Mouse (Mus musculus) right cerebral cortex, postnatal 14 days (tissue): ENCODE measurements at regions not wholly inside any gene's neighbourhood (a gene's known extent, or its start where the extent isn't known, plus 50 kb on each side); places are given as distances from the start of the nearest gene placed in this dataset.

Source experiments
- DNase-seq: peaks from one replicate; pipeline ENCODE4 v3.0.0; 2022

DNA sequence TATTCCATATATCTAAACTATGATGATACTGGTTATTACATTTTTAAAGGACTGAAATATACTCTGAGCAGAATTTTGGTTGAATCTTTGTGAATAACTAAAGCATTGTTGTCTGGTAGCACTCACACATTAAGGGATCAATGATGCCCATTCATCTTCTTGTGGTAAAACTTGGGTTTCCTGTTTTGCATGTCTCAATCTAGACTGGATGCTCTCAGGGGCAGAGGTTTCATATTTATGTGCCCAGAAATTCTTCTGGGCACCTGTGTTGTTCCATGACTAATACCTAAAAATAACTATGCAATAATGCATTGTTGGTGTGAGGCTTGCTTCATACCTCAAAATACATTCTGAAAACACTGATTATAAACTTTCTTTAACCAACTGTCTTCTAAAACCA, 2472.7 kb upstream of the Gm7489 start:
- no peak for DNase-seq

DNA sequence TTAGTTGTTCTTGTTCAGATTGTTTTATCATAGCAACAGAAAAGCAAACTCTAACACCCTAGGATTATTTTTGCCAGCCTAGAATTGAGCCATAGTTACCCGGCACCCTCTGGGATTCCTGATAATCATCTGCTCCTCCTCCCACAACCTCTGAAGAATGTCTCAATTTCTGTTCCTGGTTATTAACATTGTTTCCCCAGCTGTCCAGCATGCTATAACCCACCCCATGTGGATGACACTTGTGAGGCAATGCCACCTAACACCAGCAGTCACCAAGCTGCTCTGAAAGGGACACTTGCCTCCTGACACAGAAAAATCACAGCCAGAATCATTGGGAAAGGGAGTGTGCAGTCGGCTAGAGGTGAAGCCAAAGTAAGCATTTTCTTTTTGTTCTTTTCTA, 2442.1 kb upstream of the Gm7489 start:
- no peak for DNase-seq

DNA sequence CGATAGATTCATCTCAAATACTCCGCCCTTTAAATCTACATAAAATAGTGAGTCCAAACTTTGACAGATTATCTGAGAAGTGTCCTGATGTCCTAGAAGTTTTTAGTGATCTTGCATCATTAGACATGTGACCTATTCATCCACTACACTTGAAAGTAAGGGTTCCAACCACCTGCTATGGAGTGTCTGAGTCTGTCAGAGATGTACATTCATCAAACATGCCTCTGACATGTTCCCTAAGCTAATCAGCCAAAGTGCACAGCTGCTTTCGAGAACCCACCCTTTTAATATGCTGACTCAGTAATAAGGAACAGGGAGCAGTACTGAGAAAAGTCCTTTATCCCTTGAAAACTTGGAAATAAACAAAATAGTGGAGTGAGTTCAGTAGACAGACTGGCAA, 2414.8 kb upstream of the Gm7489 start:
- no peak for DNase-seq

DNA sequence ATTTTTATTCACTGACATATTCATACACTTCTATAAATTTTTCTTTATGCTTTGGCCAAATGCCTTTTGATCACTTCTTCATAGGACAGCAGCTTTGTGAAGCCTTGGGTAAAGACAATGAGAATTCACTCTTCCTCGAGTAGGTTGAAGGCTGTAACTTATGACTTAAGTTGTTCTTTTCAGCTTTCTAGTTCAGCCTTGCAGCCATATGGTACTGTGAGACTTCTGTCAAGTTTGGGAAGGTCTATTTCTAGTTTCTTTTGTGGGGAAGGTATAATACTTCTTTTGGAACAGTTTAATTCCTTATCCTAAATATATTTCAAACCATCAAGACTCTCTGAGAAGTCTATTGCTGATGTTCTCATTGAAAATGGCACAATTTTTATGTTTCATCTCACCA, 2413.6 kb upstream of the Gm7489 start:
- DNase-seq: no peak

DNA sequence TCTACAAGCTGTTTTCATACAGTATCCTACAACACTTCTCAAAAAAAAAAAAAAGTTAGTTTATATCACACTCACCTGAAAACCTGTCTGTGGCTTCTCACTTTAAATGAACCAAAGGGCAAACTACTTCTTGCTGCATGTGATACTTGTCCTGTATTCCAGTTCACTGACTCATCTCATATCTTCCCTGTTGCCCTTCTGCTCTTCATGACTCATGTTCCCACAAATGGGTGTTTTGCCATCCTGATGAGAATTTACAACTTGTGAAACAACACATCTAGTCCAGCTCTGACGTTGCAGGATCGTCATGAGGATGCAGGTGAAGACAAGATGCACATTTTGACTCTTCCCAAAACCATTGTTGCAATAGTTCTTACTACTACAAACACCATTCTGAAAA, 2412.7 kb upstream of the Gm7489 start:
- DNase-seq: no peak

DNA sequence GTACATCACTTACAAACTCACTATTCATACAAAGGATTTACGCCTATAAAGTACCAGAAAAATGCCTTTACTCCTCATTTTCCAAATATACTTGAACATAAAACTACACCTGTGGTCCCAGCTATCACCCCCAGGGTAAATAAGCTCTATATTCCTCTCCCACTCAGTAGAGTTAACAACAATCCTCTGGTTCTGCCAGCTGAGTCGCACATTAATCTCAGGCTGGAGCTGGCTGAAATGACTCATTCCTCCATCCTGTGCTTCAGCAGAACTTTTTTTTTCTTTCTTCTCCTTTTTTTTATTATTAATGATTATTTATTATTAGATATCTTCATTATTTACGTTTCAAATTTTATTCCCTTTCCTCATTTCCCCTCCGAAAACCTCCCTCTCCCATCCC, 2402.8 kb upstream of the Gm7489 start:
- DNase-seq: no peak

DNA sequence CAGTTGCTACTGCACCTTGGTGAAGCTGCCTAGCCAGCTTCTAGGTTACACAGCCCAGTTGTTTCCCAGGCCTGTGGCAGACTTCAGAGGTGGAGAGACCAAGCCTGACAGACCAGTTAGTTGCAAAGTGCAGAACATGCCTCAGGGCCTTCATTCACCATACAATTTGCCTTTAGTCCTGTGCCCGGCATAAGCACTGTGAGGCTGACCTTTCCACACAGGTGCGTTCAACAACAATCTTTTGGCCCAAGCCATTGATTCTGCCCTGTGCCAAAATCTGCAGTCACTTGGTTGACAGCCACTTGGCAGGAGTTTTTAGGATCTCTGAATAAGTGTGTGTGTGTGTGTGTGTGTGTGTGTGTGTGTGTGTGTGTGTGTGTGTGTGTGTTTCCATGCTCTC, 2400.5 kb upstream of the Gm7489 start:
- no peak for DNase-seq

DNA sequence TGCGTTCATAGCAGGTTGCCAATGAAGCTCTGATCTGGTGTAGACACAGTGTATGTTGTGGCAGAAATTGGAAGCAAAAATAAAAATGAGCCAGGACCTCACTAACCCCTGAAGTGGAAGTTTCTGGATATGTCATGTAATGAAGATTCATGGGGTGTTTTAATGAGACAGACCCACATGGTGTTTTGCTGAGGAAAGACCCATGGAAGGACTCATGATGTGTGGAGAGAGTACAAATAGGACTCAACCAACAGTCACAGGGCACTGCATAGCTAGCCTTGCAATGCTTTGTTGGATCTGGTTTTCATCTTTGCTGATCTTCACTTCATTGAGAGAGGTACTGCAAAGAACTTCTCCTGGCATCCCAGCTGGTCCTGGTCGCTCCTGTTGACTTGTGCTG, 2399.2 kb upstream of the Gm7489 start:
- no peak for DNase-seq

DNA sequence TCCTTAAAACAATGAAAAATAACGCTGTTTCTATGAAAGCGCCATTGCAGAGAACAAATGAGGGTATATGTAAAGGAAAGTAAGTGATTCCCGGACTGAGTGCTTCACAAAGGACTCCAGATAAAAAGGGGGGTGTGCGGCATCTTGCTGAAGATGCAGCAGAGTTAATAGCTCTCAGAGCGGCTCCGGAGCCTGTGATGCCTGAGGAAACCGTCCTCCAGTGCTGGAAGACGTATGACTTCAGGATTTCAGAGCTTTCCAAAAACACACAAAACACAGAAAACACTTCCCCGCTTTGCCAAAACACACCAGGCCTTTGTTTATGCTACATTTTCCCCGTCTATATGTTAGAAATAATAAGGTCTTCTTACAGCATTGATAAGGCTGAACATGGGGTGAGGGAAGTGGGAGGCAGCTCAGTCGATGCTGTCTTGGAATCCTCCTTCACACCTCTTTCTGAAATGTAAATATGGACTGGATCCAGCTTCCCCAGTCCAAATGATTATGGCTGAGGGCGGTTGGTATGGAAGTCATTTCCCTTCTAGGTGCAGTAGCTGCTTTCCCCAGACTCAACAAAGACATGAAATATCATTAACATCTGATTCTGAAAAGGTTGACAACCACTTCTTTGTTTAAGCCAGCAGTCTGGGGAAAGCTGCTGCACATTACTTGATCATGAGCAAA, 2382.5 kb upstream of the Gm7489 start:
- no peak for DNase-seq

DNA sequence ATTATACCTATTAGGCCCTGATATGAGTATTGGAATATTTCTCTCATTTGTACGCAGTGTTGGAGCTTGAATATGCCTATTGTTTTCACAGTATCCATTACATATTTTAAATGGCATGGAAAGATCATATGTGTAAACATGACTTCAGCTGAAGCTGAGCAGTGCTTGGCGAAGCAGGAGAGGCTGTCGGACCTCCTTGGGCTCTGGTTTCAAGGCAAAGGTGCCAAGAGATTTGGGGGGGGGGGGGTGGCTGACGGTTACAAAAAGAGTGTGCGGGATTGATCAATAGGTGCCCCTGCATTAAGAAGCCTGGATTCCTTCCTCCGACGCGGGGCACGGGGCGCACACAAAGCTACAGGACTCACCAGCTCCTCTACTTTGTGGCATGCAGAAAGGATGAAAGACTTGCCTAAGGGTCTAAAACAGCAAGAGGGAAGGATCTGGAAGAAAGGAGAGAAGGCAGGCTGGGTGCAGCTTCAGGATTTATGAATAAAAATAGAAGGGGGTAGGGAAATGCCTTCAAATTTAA, 2381.9 kb upstream of the Gm7489 start:
- no peak for DNase-seq

DNA sequence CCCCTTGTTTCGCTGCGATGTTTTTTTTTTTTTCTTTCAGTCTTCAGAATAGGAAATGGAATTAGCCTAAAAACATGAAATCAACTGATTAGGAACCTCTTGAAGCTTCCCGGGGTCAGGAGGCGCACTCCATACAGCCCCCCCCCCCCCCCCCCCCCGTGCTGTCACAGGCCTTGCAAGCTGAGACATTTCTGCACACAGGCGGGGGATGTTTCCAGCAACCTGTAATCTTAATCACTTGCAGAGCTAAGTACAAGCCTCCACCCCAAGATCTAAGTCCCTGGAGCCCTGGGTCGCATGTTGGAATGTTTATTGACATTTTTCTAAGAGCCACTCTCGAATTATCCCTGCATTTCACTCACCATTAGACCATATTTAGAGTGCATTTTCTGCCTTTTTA, 2381.4 kb upstream of the Gm7489 start:
- no peak for DNase-seq

DNA sequence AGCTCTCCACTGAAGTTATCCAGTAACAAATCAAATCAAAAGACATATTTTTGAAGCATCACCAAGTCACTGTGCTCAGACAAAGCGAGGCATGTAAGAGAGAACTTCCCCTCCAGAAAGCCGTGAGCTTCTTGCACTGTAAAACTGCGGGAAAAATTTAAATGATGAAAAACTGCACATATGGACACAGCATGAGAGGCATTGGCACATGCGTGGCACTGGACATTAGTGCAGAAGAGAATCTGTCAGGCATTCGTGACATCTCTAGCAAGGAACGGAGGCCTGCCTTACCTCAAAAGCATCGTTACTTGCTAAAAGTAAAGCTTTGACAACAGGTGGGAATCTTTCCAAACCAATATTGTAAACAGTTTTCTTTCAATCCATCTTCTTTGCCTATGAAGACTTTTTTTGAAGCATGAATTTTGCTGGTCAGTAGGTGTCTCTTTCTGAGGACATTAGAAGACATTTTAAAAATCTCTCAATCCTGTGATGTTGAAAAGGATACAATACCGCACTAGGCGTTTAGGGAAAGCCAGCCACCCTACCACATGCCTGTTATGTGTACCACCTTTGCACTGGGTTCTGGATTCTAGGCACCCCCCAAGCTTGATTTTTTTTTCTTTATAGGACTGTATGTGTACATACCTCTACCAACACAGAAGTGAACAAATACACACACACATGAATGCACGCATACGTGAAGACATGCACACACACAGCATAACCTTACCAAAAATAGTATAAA, 2380.5 kb upstream of the Gm7489 start:
- no peak for DNase-seq

DNA sequence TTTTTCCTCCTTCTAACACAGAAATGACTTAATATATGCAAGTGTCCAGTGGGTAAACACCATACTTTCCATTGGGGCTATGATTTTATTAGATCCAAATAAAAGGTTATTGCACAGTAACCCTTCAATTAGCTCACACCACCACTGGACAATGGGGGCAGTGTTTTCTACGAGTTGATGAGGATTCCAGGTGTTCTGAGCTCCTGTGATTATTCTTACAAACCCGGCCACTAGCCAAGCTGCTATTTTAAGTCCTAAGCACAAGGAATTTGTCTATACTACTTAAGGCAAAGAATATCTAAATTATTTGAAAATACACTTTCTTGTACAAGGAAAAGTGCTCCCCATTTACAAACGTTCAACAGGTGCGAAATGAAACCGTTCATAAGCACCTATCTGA, 2379.9 kb upstream of the Gm7489 start:
- no peak for DNase-seq

DNA sequence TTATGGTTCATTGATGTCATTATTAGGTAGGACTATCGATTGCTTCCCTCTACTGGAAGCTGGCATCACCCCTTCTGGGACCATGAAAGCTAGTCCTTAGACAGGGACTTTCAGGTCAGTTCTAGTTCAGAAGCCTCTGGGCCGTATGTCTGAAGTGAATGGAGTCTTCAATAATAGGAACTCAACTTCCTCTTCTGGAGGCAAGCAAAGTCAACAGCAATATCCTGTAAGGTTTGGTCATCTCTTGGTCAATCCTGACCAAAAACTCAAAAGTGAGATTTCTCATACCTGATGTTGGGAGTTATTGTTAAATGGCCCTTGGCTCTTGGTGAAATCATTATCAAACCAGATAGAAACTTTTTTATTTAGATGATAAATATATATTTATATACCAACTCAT, 2377.6 kb upstream of the Gm7489 start:
- no peak for DNase-seq

DNA sequence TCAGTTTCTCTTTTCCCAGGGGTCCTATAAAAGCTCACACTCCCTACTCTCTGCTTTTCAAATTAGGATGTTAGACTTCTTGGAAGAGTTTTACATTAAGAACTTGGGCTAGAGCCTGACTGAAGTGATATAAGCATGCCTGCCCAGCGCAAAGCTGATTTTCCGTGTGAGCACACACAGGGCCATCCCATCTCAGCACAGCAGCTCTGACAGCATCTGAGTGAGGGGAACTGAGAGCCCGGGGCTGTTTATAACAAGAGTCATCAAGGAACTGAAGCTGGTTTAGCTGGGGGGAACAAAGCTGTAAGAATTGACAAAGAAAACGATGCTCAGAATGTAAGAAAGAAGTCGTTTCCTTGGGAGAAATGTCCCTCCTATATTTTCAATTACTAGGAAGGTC, 2373.4 kb upstream of the Gm7489 start:
- no peak for DNase-seq

DNA sequence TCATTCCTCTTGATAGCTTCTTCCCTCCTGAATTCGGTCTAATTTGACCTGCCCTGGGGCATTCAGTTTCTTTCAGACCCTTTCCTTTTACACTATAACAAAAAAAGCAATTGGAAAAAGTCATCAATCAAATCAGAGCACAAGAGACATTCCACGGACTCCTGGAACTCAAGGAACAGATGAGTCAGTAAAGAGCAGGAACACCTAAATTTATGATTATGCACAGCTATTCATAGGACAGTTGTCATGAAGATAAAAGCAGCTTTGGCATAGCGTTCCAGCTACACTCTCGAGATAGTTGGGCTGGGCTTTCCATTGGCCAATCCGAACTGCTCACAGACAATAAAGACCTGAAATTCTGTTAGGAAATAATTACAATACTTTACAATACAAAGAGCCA, 2348.4 kb upstream of the Gm7489 start:
- no peak for DNase-seq

DNA sequence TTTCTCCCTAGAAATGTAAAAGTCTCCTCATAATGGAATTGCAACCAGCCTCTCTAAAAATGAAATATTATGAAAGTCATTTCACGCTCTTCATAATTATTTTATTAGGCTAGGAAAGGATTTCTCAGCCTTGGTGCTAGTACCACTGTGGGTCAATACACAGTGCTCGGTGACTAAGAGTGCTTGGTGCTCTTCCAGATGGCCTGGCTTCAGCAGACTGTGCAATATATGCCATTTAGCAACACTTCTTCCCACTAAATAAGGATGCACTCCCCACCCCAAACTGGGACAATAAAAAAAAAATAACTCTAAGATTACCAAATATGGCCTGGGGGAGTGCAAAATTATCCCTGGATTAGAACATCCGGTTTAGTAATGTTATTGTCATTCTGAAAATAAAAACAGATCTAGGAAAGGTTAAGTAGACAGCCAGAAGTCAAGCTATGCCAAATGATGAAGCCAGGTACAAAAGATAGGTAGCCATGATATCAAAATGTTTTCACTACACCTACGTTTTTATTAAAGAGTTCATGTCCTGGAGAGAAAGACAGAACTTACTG, 2333.4 kb upstream of the Gm7489 start:
- no peak for DNase-seq

DNA sequence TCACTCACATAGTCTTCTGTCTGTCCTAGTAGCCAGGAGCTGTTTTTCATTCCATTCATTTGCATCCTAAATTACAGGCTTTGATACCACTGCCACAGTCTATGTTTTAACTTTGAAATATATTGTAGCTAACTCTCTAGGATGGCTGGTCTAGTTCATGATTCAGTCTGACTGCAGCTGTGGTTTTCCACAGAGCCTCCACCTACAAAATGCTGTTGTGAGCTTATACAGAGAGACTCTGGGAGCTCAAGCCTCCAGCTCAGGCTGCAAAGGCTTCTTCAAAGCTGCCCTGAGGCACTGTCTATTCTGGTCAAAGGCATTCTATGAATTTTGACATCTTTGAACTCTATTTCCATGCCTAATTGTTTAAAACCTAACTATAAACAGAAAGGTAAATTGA, 2326.5 kb upstream of the Gm7489 start:
- DNase-seq: no peak

DNA sequence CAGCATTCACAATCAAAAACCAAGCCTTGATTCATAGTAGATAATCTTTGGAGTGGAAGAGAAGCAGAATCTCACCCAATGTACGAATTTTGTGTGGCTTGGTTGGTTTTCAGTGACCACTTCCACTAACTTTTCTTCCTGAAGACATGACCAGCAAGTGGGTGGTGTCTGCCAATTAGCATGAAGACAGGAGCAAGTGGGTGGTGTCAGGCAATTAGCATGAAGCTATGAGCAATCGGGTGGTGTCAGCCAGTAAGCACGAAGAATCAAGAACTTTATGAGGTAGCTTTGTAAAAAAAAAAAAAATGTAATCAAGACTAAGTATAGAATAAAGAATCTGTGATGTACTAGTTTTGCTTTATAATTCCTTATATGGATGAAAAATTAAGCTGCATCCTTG, 2319.2 kb upstream of the Gm7489 start:
- no peak for DNase-seq

DNA sequence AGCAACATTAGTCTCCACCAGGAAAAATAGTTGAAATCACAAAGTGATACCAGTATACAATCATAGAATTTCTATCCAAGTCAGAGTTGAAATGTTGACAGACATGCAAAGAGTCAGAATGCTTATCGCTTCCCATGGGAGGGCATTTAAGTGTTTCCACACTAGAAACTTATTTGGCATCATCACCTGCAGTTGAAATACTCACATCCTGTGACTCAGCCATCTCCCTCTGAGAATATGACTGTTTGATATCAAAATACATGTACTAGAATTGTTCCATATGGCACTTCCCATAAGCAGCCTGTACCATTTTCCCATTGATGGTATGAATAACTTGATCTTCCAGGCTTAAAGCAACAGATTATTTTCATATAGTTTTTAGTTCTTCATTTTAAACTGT, 2314.1 kb upstream of the Gm7489 start:
- no peak for DNase-seq

DNA sequence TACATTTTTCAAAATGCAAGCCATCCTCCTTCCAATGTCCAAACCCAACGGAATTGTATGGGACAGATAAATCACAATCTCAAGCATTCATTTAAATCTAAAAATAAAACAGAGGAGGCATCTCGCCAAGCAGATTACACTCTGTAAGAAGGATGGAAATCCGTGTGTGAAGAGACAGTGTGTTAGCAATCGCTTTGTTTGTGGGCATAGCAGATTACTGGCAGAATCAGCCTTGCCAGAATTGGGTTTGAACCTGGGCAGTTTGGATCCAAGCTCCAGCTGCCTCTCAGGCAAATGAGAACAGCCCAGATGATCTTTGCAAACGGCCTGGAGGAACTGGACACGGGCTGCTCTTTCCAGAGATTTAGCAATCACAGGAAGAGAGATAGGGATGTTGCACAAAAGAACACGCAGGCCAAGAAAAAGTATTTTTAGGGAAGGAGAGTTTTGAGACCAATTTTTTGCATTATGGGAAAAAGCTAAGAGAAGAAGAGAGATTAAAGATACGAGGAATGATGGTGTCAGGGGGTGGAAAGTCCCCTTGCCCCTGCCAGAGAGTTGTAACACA, 2310.1 kb upstream of the Gm7489 start:
- no peak for DNase-seq

DNA sequence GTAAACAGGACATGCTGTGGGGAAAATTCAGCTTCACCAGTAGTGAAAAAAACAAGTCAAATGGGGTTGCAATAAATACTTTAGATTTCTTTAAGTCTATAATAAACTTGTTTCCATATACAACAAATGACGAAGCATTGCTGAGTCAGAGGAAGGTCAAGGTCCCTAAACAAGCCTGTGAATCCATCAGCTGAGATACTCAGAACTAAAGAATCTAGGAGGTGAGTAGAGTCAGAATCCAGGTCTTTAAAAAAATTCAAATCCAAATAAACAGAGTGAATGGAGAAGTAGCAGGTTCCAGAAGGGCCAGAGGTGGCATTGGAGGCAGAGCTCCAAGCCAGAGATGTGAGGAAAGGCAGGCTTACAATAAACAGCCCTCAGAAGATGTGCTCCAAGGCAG, 2301.1 kb upstream of the Gm7489 start:
- DNase-seq: no peak

DNA sequence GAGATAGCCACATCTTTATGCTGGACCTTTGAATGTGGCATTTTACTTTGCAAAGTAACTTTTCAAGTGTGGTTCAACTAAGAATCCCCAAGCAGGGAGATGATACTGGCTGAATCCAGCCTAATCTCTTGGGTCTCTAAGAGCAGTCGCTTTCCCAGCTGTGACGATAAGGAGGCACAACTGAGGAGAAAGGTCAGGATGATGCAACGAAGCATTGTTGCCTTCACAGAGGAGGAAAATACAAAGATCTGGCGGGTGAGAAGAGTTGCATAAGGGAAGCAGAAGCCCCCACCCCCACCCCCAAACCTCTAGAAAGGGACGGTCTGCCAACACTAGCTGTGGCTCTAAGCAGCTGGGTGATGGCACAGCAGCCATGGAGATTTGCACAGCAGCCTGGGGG, 2298.6 kb upstream of the Gm7489 start:
- DNase-seq: no peak
